Mouse (Mus musculus) liver, adult 2 months (tissue): ENCODE measurements around the gene Mtch1. TPM values are rescaled to one million over a fixed set of nuclear protein-coding genes. Genes with fewer than 3 reads are reported as not detected.

Experiments used
- DNase-seq: peaks from one replicate; pipeline ENCODE4 v3.0.0-alpha.2; 2011; ENCODE audit warnings: low read depth, low spot score; ENCODE audit errors: extremely low read depth
- H3K27ac ChIP-seq: fragments of 200-500 bp; replicated peaks from 2 replicates; pipeline ENCODE4 v1.5.1; 2012; ENCODE audit warnings: low read depth, mild to moderate bottlenecking, control low read depth, inconsistent platforms, low read length; ENCODE audit not compliant: insufficient read depth
- H3K27me3 ChIP-seq: fragments of 200-500 bp; 2 replicates; pipeline ENCODE4 v1.6.1; 2012; ENCODE audit warnings: mild to moderate bottlenecking, moderate library complexity, low read length, inconsistent platforms; ENCODE audit not compliant: control insufficient read depth, insufficient read depth
- H3K36me3 ChIP-seq: fragments of 200-500 bp; 2 replicates; pipeline ENCODE4 v1.6.1; 2012; ENCODE audit warnings: low read length, inconsistent platforms; ENCODE audit not compliant: control insufficient read depth, insufficient read depth
- H3K4me1 ChIP-seq: fragments of 200-500 bp; 2 replicates; pipeline ENCODE4 v1.6.1; 2011; ENCODE audit warnings: low read length; ENCODE audit not compliant: control insufficient read depth, insufficient read depth
- H3K4me3 ChIP-seq: fragments of 200-500 bp; 2 replicates; pipeline ENCODE4 v1.5.1; 2011; ENCODE audit warnings: low read depth, mild to moderate bottlenecking, control low read depth, low read length, moderate library complexity; ENCODE audit not compliant: insufficient read depth
- H3K79me2 ChIP-seq: fragments of 200-500 bp; 2 replicates; pipeline ENCODE4 v1.6.1; 2012; ENCODE audit warnings: inconsistent platforms, mild to moderate bottlenecking, low read length, moderate library complexity; ENCODE audit not compliant: control insufficient read depth, insufficient read depth
- H3K9ac ChIP-seq: fragments of 200-500 bp; 2 replicates; pipeline ENCODE4 v1.6.1; 2012; ENCODE audit warnings: low read depth, mild to moderate bottlenecking, control low read depth, inconsistent platforms, low read length
- CTCF ChIP-seq: fragments of 200-500 bp; IDR thresholded peaks from 2 replicates; pipeline ENCODE4 v1.5.1; 2011; ENCODE audit warnings: low read depth, low read length, control low read depth
- POLR2A ChIP-seq: fragments of 200-500 bp; IDR thresholded peaks from 2 replicates; pipeline ENCODE4 v1.6.1; 2011; ENCODE audit warnings: low read length, control low read depth; ENCODE audit not compliant: insufficient read depth; ENCODE audit errors: extremely low read depth
- WGBS: fragments of 180-500 bp; shearing (Covaris S2); methylation state at CpG from one replicate; pipeline ENCODE4 v1.1.7; 2018; 5-methylcytosine and 5-hydroxymethylcytosine counted together
- polyA plus RNA-seq: library from polyadenylated mRNA; depleted of rRNA; stranded (reverse); fragments of >200 nt; gene quantifications from 2 replicates; pipeline ENCODE4 v1.2.3, GENCODE M21; 2012
- total RNA-seq: library from RNA; depleted of rRNA; stranded (reverse); fragments of >200 nt; gene quantifications from 2 replicates; pipeline ENCODE4 v1.2.3, GENCODE M21; 2014

Mtch1 gene
- total and polyA plus RNA-seq, 2 experiments = 82.7 to 136 TPM

- no peak overlapping the region for H3K27ac ChIP-seq
- no peak overlapping the region for H3K9ac ChIP-seq
- TF ChIP-seq POLR2A (no peak), CTCF (no peak)
- H3K36me3 ChIP-seq = no peaks in the 10 kb centered on the region
- no peak for DNase-seq
- H3K4me3 ChIP-seq = no peak overlapping the region
- 94% methylated on average over 8 of the region's 8 CpGs for WGBS
- no peaks in the 10 kb centered on the region; the same call in 1 of the 2 replicates for H3K4me1 ChIP-seq
- no peaks in the 10 kb centered on the region; the same call in 1 of the 2 replicates for H3K27me3 ChIP-seq
- H3K79me2 ChIP-seq = no peaks in the 10 kb centered on the region
These were observed 36.1 kb downstream of the Mtch1 start for GRCm38 (mm10) chr17:29311602-29312001.

- H3K27me3 ChIP-seq = no peaks in the 10 kb centered on the region; the same call in 1 of the 2 replicates
- 88% methylated on average over 21 of the region's 21 CpGs for WGBS
- H3K27ac ChIP-seq = no peak overlapping the region
- DNase-seq = no peak
- no peak overlapping the region for H3K4me3 ChIP-seq
- no peaks in the 10 kb centered on the region for H3K36me3 ChIP-seq
- no peaks in the 10 kb centered on the region for H3K79me2 ChIP-seq
- TF ChIP-seq POLR2A = no peak
- no peak for TF ChIP-seq CTCF
- no peaks in the 10 kb centered on the region for H3K4me1 ChIP-seq
- H3K9ac ChIP-seq = no peak overlapping the region
These were observed 37.6 kb downstream of the Mtch1 start for GRCm38 (mm10) chr17:29310056-29310623.

GRCm38 (mm10) chr17:29305871-29306270 lies 41.9 kb downstream of the Mtch1 start:
- no peak overlapping the region for H3K27ac ChIP-seq
- no peak for DNase-seq
- WGBS = 66% methylated on average over 7 of the region's 7 CpGs

DNA sequence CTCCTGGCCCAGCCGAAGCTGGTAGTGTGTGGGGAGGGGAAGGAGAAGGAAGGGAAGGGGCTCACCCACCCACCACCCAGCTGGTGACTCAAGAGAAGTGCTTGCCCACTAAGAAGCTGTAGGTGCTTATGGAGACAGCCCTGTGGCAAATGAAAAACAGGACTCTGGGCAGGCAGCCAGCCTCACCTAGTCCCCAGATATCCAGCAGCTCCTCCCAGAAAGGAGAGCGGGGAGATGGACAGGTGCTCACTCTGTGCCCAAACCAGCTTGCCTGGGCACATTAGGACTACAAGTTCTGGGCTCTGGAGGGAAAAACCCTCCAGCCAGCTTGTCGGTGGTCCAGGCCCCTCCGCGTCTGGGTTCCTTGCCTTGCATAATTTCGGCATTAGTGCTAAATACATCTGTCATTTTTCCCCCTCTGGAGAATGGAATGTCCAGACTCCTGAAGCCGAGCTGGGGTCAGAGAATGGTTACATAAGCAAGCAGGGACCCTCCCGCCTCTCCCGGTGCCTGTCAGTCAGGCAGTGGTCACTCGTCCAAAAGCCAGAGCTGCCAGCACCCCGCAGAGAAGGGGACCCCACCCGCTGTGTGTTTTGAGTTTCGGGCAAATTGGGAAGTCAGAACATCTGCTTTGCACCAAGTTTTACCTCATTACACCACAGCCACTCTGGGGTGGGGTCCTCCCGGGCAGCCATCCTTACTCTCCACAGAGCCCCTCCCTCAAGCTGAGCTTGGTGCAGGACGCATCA lies 42.5 kb downstream of the Mtch1 start:
- no peak overlapping the region for H3K9ac ChIP-seq
- no peak overlapping the region for H3K27ac ChIP-seq
- H3K36me3 ChIP-seq = peaks cover 10% of the 10 kb centered on the region; the same call in 1 of the 2 replicates
- no peaks in the 10 kb centered on the region for H3K4me1 ChIP-seq
- H3K4me3 ChIP-seq = no peak overlapping the region
- H3K27me3 ChIP-seq = no peaks in the 10 kb centered on the region
- H3K79me2 ChIP-seq = no peaks in the 10 kb centered on the region
- no peak for DNase-seq
- 40% methylated on average over 15 of the region's 15 CpGs for WGBS
- TF ChIP-seq POLR2A (no peak), CTCF (no peak)

More at GRCm38 (mm10) chr17:29305871-29306270, 41.9 kb downstream of the Mtch1 start:
- Histone ChIP-seq H3K4me3 (no peak overlapping the region), H3K4me1 (no peaks in the 10 kb centered on the region), H3K36me3 (peaks cover 6% of the 10 kb centered on the region; the same call in 1 of the 2 replicates), H3K9ac (no peak overlapping the region), H3K79me2 (no peaks in the 10 kb centered on the region), H3K27me3 (no peaks in the 10 kb centered on the region)
- TF ChIP-seq POLR2A (no peak), CTCF (no peak)

GRCm38 (mm10) chr17:29304376-29305057 lies 43.2 kb downstream of the Mtch1 start:
- 67% methylated on average over 13 of the region's 13 CpGs for WGBS
- no peaks in the 10 kb centered on the region for H3K79me2 ChIP-seq
- H3K4me3 ChIP-seq = no peak overlapping the region
- H3K9ac ChIP-seq = no peak overlapping the region
- H3K27ac ChIP-seq = no peak overlapping the region
- no peaks in the 10 kb centered on the region for H3K27me3 ChIP-seq
- H3K36me3 ChIP-seq = peaks cover 16% of the 10 kb centered on the region; the same call in 1 of the 2 replicates
- no peaks in the 10 kb centered on the region for H3K4me1 ChIP-seq
- no peak for TF ChIP-seq POLR2A
- no peak for TF ChIP-seq CTCF
- DNase-seq = no peak
